ENCODE assay signal across 8 mouse cellular contexts in genomic region chrX:136172118-136172551, GRCm38 (mm10). TPM values are rescaled to one million over a fixed set of nuclear protein-coding genes. Genes with fewer than 3 reads are reported as not detected.
DNase-seq lines count a peak whose midpoint lies in the region; ATAC-seq and TF ChIP-seq lines count a peak whose summit lies in the region.

Gene Tceal8 (minus strand): TSS chrX:136172342.

- peak; percentile 95 for DNase-seq in MEL (ENCODE audit: low read depth, low spot score)
- peak; percentile 84 for DNase-seq in cerebellum, adult 11-12 months
- peak; percentile 72 to 78 for DNase-seq in heart, postnatal 14 days
- peak; percentile 79 for DNase-seq in layer of hippocampus, adult 11-12 months (ENCODE audit: low spot score)
- DNase-seq in liver, postnatal 0 days = peak; percentile 79
- DNase-seq in testis, postnatal 10 days (ENCODE audit: low spot score) = peak; percentile 73

- peak within 1 kb of the TSS; percentile 62 for H3K27ac ChIP-seq in MEL (ENCODE audit: control insufficient read depth, low read depth, low read length)
- H3K27ac ChIP-seq in forebrain, embryonic 15.5 days (replicated peaks) = peak within 1 kb of the TSS; percentile 86
- peak within 1 kb of the TSS; percentile 70 for H3K27ac ChIP-seq in liver, postnatal 0 days (ENCODE audit: low read depth)
- peak within 1 kb of the TSS; percentile 85 for H3K27ac ChIP-seq in neural tube, embryonic 13.5 days (replicated peaks)

- peak within 1 kb of the TSS; percentile 75 to 86 for H3K4me3 ChIP-seq in MEL (ENCODE audit: control insufficient read depth in 1 of 2, insufficient read depth in 1 of 2, low read depth in 2 of 2, low read length in 2 of 2)
- peak within 1 kb of the TSS; percentile 59 for H3K4me3 ChIP-seq in forebrain, embryonic 15.5 days
- peak within 1 kb of the TSS; percentile 59 for H3K4me3 ChIP-seq in liver, postnatal 0 days (ENCODE audit: low read depth, low read length)
- peak within 1 kb of the TSS; percentile 54 for H3K4me3 ChIP-seq in neural tube, embryonic 13.5 days

- TF ChIP-seq POLR2A in MEL (IDR thresholded peaks at IDR 0.05; ENCODE audit: control insufficient read depth in 1 of 2, insufficient read depth in 1 of 2, low read depth in 1 of 2, low read length in 2 of 2, poor library complexity in 1 of 2) = peak; percentile 28 to 92; a peak in 2 of 4 replicates

- intact Hi-C loops in heart, postnatal 14 days (cut with DNase I) = no loop called here

- peak; percentile 98 for ATAC-seq in forebrain, embryonic 15.5 days (replicated peaks)
- peak; percentile 93 for ATAC-seq in liver, postnatal 0 days
- ATAC-seq in neural tube, embryonic 13.5 days (ENCODE audit: low read depth) = peak; percentile 96

- TF ChIP-seq CTCF in MEL (IDR thresholded peaks at IDR 0.05 in 2 of 3, conservative IDR thresholded peaks at IDR 0.05 in 1 of 3; ENCODE audit: control insufficient read depth in 1 of 3, insufficient read depth in 1 of 3, low read depth in 2 of 3, low read length in 3 of 3, poor library complexity in 1 of 3, severe bottlenecking in 1 of 3) = no peak
- peak; percentile 22; the same call in 1 of the 2 replicates for TF ChIP-seq CTCF in liver, postnatal 0 days (IDR thresholded peaks at IDR 0.05; ENCODE audit: low read depth)

- peak in 1 of 2 experiments; percentile 35; a peak in 1 of 4 replicates for TF ChIP-seq EP300 in MEL (IDR thresholded peaks at IDR 0.05; ENCODE audit: low read depth in 1 of 2, low read length in 2 of 2)
- 0 out of 2 replicates have a peak, but pooled peaks have one; percentile 45 for TF ChIP-seq EP300 in liver, postnatal 0 days (IDR thresholded peaks at IDR 0.05; ENCODE audit: low read depth)

- no peaks in the 10 kb centered on the region for H3K9me3 ChIP-seq in MEL (replicated peaks; ENCODE audit: insufficient read depth, low read length)
- H3K9me3 ChIP-seq in forebrain, embryonic 15.5 days = no peaks in the 10 kb centered on the region
- H3K9me3 ChIP-seq in liver, postnatal 0 days (ENCODE audit: low read length) = no peaks in the 10 kb centered on the region
- H3K9me3 ChIP-seq in neural tube, embryonic 13.5 days = no peaks in the 10 kb centered on the region

- peak within 1 kb of the TSS; percentile 55 for H3K4me2 ChIP-seq in forebrain, embryonic 15.5 days (replicated peaks)
- H3K4me2 ChIP-seq in liver, postnatal 0 days (ENCODE audit: low read depth, low read length) = peak within 1 kb of the TSS; percentile 70
- H3K4me2 ChIP-seq in neural tube, embryonic 13.5 days = peak within 1 kb of the TSS; percentile 52

- H3K79me2 ChIP-seq in MEL (ENCODE audit: control insufficient read depth, insufficient read depth, low read length, poor library complexity) = no peaks in the 10 kb centered on the region; the same call in 1 of the 2 replicates

- peaks cover 0 to 5% of the 10 kb centered on the region in 2 experiments; a peak in 2 of 4 replicates for H3K36me3 ChIP-seq in MEL (ENCODE audit: control insufficient read depth in 1 of 2, insufficient read depth in 2 of 2, low read length in 2 of 2)
- no peaks in the 10 kb centered on the region for H3K36me3 ChIP-seq in forebrain, embryonic 15.5 days
- no peaks in the 10 kb centered on the region for H3K36me3 ChIP-seq in liver, postnatal 0 days (replicated peaks; ENCODE audit: insufficient read depth, low read length)
- H3K36me3 ChIP-seq in neural tube, embryonic 13.5 days = no peaks in the 10 kb centered on the region

- no peak for TF ChIP-seq RAD21 in MEL (IDR thresholded peaks at IDR 0.05; ENCODE audit: low read depth, low read length)

- peaks cover 0 to 4% of the 10 kb centered on the region in 2 experiments; a peak in 1 of 4 replicates for H3K4me1 ChIP-seq in MEL (ENCODE audit: control insufficient read depth in 1 of 2, insufficient read depth in 2 of 2, low read length in 2 of 2)
- H3K4me1 ChIP-seq in forebrain, embryonic 15.5 days = peaks cover 4% of the 10 kb centered on the region; the same call in 1 of the 2 replicates
- no peaks in the 10 kb centered on the region for H3K4me1 ChIP-seq in liver, postnatal 0 days (ENCODE audit: insufficient read depth)
- H3K4me1 ChIP-seq in neural tube, embryonic 13.5 days (replicated peaks) = peaks cover 6% of the 10 kb centered on the region

- peak within 1 kb of the TSS; percentile 82 for H3K9ac ChIP-seq in MEL (ENCODE audit: control insufficient read depth, low read depth, low read length, poor library complexity, severe bottlenecking)
- peak within 1 kb of the TSS; percentile 58 for H3K9ac ChIP-seq in forebrain, embryonic 15.5 days (replicated peaks)
- peak within 1 kb of the TSS; percentile 67 for H3K9ac ChIP-seq in liver, postnatal 0 days (replicated peaks)
- peak within 1 kb of the TSS; percentile 73 for H3K9ac ChIP-seq in neural tube, embryonic 13.5 days

- no peaks in the 10 kb centered on the region; a peak in 1 of 4 replicates for H3K27me3 ChIP-seq in MEL (ENCODE audit: control insufficient read depth in 1 of 2, insufficient read depth in 2 of 2, low read length in 2 of 2)
- H3K27me3 ChIP-seq in forebrain, embryonic 15.5 days = no peaks in the 10 kb centered on the region
- H3K27me3 ChIP-seq in liver, postnatal 0 days (ENCODE audit: insufficient read depth, low read length) = no peaks in the 10 kb centered on the region
- no peaks in the 10 kb centered on the region for H3K27me3 ChIP-seq in neural tube, embryonic 13.5 days

- 21% methylated on average over 10 of the region's 10 CpGs for WGBS in forebrain, embryonic 15.5 days
- 7% methylated on average over 10 of the region's 10 CpGs for WGBS in liver, postnatal 0 days (ENCODE audit: insufficient replicate concordance)
- WGBS in neural tube, embryonic 13.5 days = 10% methylated on average over 10 of the region's 10 CpGs

TF ChIP-seq in MEL, 35 proteins besides CTCF, POLR2A, EP300 and RAD21 (continues in another document):
- TF ChIP-seq SMC3 (IDR thresholded peaks at IDR 0.05; ENCODE audit: low read depth, low read length) (no peak), ZNF384 (IDR thresholded peaks at IDR 0.05; ENCODE audit: low read depth, low read length) (no peak), TCF12 (IDR thresholded peaks at IDR 0.05; ENCODE audit: low read depth, low read length) (0 out of 2 replicates have a peak, but pooled peaks have one; percentile 13), ELF1 (IDR thresholded peaks at IDR 0.05; ENCODE audit: low read depth, low read length) (no peak; the same call in 1 of the 2 replicates), MAX (IDR thresholded peaks at IDR 0.05; ENCODE audit: low read length) (peak; percentile 91), MAZ (IDR thresholded peaks at IDR 0.05; ENCODE audit: low read depth, low read length) (peak; percentile 77; the same call in 1 of the 2 replicates), MAFK (IDR thresholded peaks at IDR 0.05; ENCODE audit: borderline replicate concordance, low read depth, low read length) (no peak), POLR2AphosphoS5 (IDR thresholded peaks at IDR 0.05; ENCODE audit: borderline replicate concordance, low read depth, low read length) (no peak), ZC3H11A (IDR thresholded peaks at IDR 0.05; ENCODE audit: low read depth, low read length) (no peak), CHD1 (IDR thresholded peaks at IDR 0.05; ENCODE audit: low read depth, low read length) (no peak), MEF2A (IDR thresholded peaks at IDR 0.05; ENCODE audit: extremely low read depth, insufficient replicate concordance, low read depth, low read length, poor library complexity, severe bottlenecking) (no peak), E2F4 (IDR thresholded peaks at IDR 0.05; ENCODE audit: borderline replicate concordance, low read depth, low read length) (peak; percentile 25; the same call in 1 of the 2 replicates), TBP (IDR thresholded peaks at IDR 0.05; ENCODE audit: low read depth, low read length) (peak; percentile 88; the same call in 1 of the 2 replicates), GABPA (IDR thresholded peaks at IDR 0.05; ENCODE audit: low read depth, low read length) (no peak), RCOR1 (IDR thresholded peaks at IDR 0.05; ENCODE audit: low read depth, low read length) (peak; percentile 28; the same call in 1 of the 2 replicates), ZMIZ1 (IDR thresholded peaks at IDR 0.05; ENCODE audit: low read depth, low read length) (peak; percentile 64; the same call in 1 of the 2 replicates), ETS1 (IDR thresholded peaks at IDR 0.05; ENCODE audit: low read depth, low read length) (peak; percentile 56), GATA1 (IDR thresholded peaks at IDR 0.05; ENCODE audit: low read depth, low read length) (no peak; the same call in 1 of the 2 replicates), KAT2A (conservative IDR thresholded peaks at IDR 0.05; ENCODE audit: low read depth, low read length) (no peak), NRF1 (IDR thresholded peaks at IDR 0.05; ENCODE audit: insufficient read depth, low read depth, low read length, poor library complexity, severe bottlenecking) (no peak), CHD2 (IDR thresholded peaks at IDR 0.05; ENCODE audit: low read length) (0 out of 2 replicates have a peak, but pooled peaks have one; percentile 47), BHLHE40 (IDR thresholded peaks at IDR 0.05; ENCODE audit: borderline replicate concordance, low read depth, low read length) (peak; percentile 94), MYC (IDR thresholded peaks at IDR 0.05; ENCODE audit: low read depth, low read length) (0 out of 2 replicates have a peak, but pooled peaks have one; percentile 14), MXI1 (IDR thresholded peaks at IDR 0.05; ENCODE audit: low read depth, low read length) (peak; percentile 68), USF1 (IDR thresholded peaks at IDR 0.05; ENCODE audit: low read depth, low read length) (peak; percentile 98), ZKSCAN1 (IDR thresholded peaks at IDR 0.05; ENCODE audit: low read depth, low read length) (no peak), USF2 (IDR thresholded peaks at IDR 0.05; ENCODE audit: borderline replicate concordance in 1 of 2, insufficient read depth in 1 of 2, low read depth in 1 of 2, low read length in 2 of 2) (peak; percentile 83 to 89), SIN3A (IDR thresholded peaks at IDR 0.05; ENCODE audit: low read length) (peak; percentile 75), UBTF (IDR thresholded peaks at IDR 0.05; ENCODE audit: borderline replicate concordance, insufficient read depth, low read depth, low read length) (no peak), MYB (IDR thresholded peaks at IDR 0.05; ENCODE audit: low read depth, low read length) (no peak)

RNA-seq across cellular contexts. Expression of gene Tceal8, which starts in this region (rescaled TPM):
- 26.9 and 27.4 TPM in 2 replicates for total RNA-seq in MEL (2012; rRNA removed)
- 100 to 1,000 TPM in 1 of 2 experiments, 10 to 100 TPM in 1; 41.1 to 759 TPM for polyA plus RNA-seq in MEL (2012; ENCODE audit: insufficient read depth in 1 of 2, insufficient read length in 2 of 2, low read depth in 1 of 2, low replicate concordance in 2 of 2, missing spikeins in 1 of 2)
- polyA plus RNA-seq in forebrain, embryonic 15.5 days (2015; fragmentation: Nextera tagmentation; extraction: Ambion mirVana) = 112 and 115 TPM in 2 replicates
- 10 to 100 TPM; 27.2 to 34.4 TPM for total RNA-seq in heart, postnatal 14 days (2021)
- polyA plus RNA-seq in liver, postnatal 0 days (2015; fragmentation: Nextera tagmentation; extraction: Ambion mirVana) = 139 and 150 TPM in 2 replicates
- polyA plus RNA-seq in neural tube, embryonic 13.5 days (2015; fragmentation: Nextera tagmentation; extraction: Ambion mirVana) = 152 and 172 TPM in 2 replicates

Comparison
In these comparisons a context has a peak if more than half of its experiments do, and no peak if none do; other contexts are left out.
1. Peak in every context shown above with its lines: DNase-seq, ATAC-seq, H3K4me3 ChIP-seq and H3K27ac ChIP-seq.